Mouse (Mus musculus) cerebellum, postnatal 25 days (tissue): ENCODE data around the gene Themis2.

Experiments
- DNase-seq, 2 experiments: peaks; one replicate each; pipeline ENCODE4 v3.0.0; 2021; ENCODE audit warnings: mixed read lengths in 2 of 2

Themis2 gene

GRCm38 (mm10) chr4:132796196-132796886, at the start of gene Themis2:
Gene Themis2, minus strand, starts transcription at chr4:132796387.
- DNase-seq = peak in 1 of 2 experiments; percentile 42

DNA sequence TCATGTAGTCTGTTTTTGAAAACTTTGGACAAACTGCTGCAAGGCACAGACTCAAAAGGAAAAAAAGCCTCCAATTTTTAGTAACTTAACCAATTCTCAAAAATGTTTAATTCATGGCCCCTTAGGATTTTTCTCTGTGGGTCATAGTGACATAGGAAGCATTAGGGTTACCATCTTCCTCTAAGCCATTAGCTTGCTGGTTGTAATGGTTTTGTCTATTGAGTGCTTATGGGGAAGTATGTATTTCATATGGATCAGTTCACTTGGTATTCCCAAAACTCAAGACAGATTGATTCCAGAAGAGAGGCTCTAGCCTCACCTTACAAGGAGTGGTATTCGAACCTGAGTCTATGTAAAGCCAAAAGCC, 47.5 kb upstream of the Themis2 start:
- no peak for DNase-seq

GRCm38 (mm10) chr4:132842970-132843704, 47.0 kb upstream of the Themis2 start, which contains the start of gene Ppp1r8:
Gene Ppp1r8, minus strand, starts transcription at chr4:132843169.
- peak; percentile 90 to 93 for DNase-seq

GRCm38 (mm10) chr4:132842281-132842906, 46.2 kb upstream of the Themis2 start:
- peak; percentile 47 to 52 for DNase-seq

DNA sequence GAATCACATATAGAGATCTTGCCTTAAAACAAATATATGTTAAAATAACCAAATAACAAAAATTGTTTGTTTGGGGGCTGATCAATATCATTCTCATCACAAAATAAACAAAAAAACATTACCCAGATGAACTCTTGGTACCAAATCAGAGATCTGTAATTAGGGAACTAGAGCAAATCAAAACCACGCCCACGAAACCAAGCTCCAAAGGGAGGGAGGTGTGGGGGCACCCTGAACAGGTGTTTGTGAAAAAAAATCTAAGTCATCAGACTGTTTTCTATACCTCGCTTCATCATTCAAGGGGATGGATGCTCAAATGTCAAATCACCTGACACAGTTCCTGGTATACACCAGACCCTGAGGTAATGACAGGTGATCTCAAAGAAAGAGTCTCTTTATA, 45.3 kb upstream of the Themis2 start:
- DNase-seq = no peak

- peak; percentile 30 to 48 for DNase-seq
Observed at GRCm38 (mm10) chr4:132823614-132824366, 27.6 kb upstream of the Themis2 start.

DNA sequence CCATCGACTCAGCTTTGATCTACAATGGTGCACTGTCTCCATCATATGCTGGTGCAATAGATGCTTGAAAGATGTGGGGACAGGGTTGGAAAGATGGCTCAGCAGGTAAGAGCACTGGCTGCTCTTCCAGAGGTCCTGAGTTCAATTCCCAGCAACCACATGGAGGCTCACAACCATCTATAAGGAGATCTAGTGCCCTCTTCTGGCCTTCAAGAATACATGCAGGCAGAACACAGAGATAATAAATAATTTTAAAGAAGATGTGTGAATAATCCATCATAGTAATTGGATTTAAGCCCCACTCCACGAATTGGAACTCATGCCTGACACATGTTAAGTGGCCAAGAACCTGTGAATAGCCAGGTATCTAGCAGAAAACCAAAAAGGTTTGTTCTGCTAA, 22.3 kb upstream of the Themis2 start:
- no peak for DNase-seq

DNA sequence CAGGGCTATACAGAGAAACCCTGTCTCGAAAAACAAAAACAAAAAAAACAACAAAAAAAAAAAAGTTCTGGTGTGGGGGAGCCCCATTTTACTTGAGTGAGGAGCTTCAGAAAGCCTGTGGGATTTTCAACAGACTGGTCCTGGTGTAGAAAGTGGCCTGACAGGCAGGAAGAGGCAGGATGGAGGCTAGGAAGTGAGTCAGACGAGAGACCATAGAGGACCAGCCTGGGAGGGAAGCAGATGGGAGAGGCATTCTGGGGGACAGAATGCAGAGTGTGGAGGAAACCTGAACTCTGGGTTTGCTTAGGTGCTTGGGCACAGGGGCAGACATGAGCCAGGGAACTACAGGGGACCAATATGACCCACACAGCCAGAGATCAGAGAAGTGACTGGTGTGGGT, 20.7 kb upstream of the Themis2 start:
- no peak for DNase-seq

DNA sequence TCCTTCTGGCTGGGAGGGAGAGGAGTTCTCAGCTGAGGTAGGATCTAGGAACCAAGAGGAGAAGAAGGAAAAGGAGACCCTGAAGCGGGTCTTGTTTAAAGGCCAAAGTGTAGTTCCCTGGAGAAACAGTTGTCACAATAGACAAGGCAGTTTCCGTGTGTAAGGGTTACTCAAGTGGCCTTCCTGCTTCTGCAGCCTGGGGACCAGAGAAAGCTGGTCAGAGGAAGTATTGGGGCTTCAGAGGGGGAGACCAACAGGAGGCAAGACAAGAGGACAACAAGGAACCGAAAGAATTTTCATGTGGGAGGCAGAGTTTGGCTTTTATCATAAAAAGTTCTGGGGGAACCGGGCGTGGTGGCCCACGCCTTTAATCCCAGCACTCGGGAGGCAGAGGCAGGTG, 20.2 kb upstream of the Themis2 start:
- no peak for DNase-seq

DNA sequence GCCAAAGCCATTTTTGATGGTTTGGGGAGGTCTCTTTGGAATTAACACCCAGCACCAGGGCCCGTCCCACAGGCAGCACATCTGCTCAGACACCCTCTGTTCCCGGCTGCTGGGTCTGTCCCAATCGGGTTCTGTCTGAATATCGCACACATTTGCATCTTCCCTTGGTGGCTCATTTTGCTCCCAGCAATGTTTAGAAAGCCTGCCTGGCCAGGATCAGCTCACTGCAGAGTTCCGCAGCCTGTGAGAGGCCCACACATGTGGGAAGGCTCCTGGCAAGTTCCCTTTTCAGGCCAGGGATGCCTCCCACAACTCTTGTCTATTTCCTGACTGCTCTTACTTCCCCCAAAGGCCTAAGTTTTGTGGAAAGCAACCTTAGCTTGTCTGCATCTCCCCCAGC, 13.4 kb upstream of the Themis2 start:
- DNase-seq = no peak

- DNase-seq = no peak
Observed at GRCm38 (mm10) chr4:132807771-132808641, 11.8 kb upstream of the Themis2 start.

GRCm38 (mm10) chr4:132806620-132807191, 10.5 kb upstream of the Themis2 start:
- no peak for DNase-seq

GRCm38 (mm10) chr4:132805599-132806197, 9.5 kb upstream of the Themis2 start:
- DNase-seq = no peak

DNA sequence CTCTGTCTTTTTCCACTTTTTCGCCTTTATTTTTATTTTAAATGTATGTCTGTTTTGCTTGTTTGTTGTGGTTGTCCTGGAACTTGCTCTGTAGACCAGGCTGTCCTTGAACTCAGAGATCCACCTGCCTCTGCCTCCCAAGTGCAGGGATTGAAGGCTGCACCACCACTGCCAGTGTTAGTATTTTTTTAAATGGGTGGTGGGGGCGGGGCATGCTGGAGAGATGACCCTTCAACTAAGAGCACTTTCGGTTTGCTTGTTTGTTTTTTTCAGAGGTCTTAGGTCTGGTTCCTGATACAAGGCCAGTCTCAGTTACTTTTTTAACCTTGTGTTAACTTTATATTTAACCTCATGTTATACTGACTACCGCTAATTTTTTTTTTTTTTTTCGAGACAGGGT, 9.0 kb upstream of the Themis2 start:
- DNase-seq = no peak

GRCm38 (mm10) chr4:132804331-132804730, 8.1 kb upstream of the Themis2 start:
- DNase-seq = no peak

GRCm38 (mm10) chr4:132803876-132804275, 7.7 kb upstream of the Themis2 start:
- DNase-seq = no peak

GRCm38 (mm10) chr4:132803212-132803611, 7.0 kb upstream of the Themis2 start:
- no peak for DNase-seq

GRCm38 (mm10) chr4:132802171-132802637, 6.0 kb upstream of the Themis2 start:
- no peak for DNase-seq

- no peak for DNase-seq
Observed at GRCm38 (mm10) chr4:132801176-132802077, 5.2 kb upstream of the Themis2 start.

DNA sequence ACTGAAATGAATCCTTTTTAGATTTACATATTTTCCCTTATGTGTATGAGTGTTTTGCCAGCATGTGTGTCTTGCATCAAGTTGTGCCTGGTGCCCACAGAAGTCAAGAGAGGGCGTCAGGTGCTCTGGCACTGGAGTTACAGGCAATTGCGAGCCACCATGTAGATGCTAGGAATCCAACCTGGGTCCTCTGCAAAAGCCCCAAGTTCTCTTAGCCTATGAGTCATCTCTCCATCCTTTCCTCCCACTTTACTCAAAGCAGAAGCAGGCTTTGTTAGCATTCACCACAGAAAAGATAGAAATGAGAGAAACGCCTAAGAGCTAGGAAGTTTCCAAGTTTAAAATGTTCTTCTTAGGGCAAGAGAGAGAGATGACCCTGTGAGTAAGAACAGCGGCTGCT, 3.7 kb upstream of the Themis2 start:
- no peak for DNase-seq
